Mouse (Mus musculus) v-Abl transformed pro-B cells (cell line): Measurements from ENCODE around the gene Gm3106.
"Not testable (repeated sequence)": the region's sequence is repeated elsewhere in the genome, so short reads cannot be mapped to it uniquely, and the experiment has no call there.

Experiments
- in situ Hi-C, 2 experiments: fragments of 400-800 bp; cut with MboI; formaldehyde crosslinking; loops; one replicate each; pipeline ENCODE4 v1.15.1; 2025; ENCODE audit not compliant: unreplicated experiment in 2 of 2

Gene Gm3106

GRCm38 (mm10) chr5:94217705-94218104 lies at the start of gene Gm3106:
Gene Gm3106, plus strand, starts transcription at chr5:94218005.
- in situ Hi-C loops, result not testable (repeated sequence)
